Mouse (Mus musculus) lung, embryonic 15.5 days (tissue): ENCODE measurements around the gene Prss33. TPM values are rescaled to one million over a fixed set of nuclear protein-coding genes. Genes with fewer than 3 reads are reported as not detected.
"Not testable (repeated sequence)": the region's sequence is repeated elsewhere in the genome, so short reads cannot be mapped to it uniquely, and the experiment has no call there.

ENCODE experiments used
- ATAC-seq: fragments of 200-750 bp; cut with Nextera tagmentation; 2 replicates; pipeline ENCODE4 v1.8.0; 2017; ENCODE audit warnings: moderate number of reproducible peaks, borderline replicate concordance; ENCODE audit not compliant: low FRiP score, low TSS enrichment; ENCODE audit errors: extremely low read depth
- H3K27ac ChIP-seq: fragments of 300-500 bp; sonication (generic); 2 replicates; pipeline ENCODE4 v1.5.1; 2015; ENCODE audit warnings: moderate library complexity, mild to moderate bottlenecking, inconsistent platforms
- H3K27me3 ChIP-seq: fragments of 300-500 bp; sonication (generic); 2 replicates; pipeline ENCODE4 v1.6.1; 2015; ENCODE audit warnings: inconsistent platforms
- H3K36me3 ChIP-seq: fragments of 300-500 bp; sonication (generic); 2 replicates; pipeline ENCODE4 v1.6.1; 2015; ENCODE audit warnings: inconsistent platforms
- H3K4me1 ChIP-seq: fragments of 300-500 bp; sonication (generic); 2 replicates; pipeline ENCODE4 v1.6.1; 2015; ENCODE audit warnings: inconsistent platforms
- H3K4me2 ChIP-seq: fragments of 300-500 bp; sonication (generic); 2 replicates; pipeline ENCODE4 v1.6.1; 2015; ENCODE audit warnings: inconsistent platforms, mild to moderate bottlenecking, moderate library complexity
- H3K4me3 ChIP-seq: fragments of 300-500 bp; sonication (generic); 2 replicates; pipeline ENCODE4 v1.5.1; 2015; ENCODE audit warnings: mild to moderate bottlenecking, inconsistent platforms
- H3K9ac ChIP-seq: fragments of 300-500 bp; sonication (generic); 2 replicates; pipeline ENCODE4 v1.6.1; 2015; ENCODE audit warnings: inconsistent platforms
- H3K9me3 ChIP-seq: fragments of 300-500 bp; sonication (generic); 2 replicates; pipeline ENCODE4 v1.6.1; 2016; ENCODE audit warnings: inconsistent platforms
- WGBS: fragments of 180-500 bp; shearing (Covaris S2); methylation state at CpG from one replicate; pipeline ENCODE4 v1.1.7; 2015; 5-methylcytosine and 5-hydroxymethylcytosine counted together
- polyA plus RNA-seq: library from polyadenylated mRNA; unstranded; fragments of >200 nt; fragmentation: Nextera tagmentation; extraction: Ambion mirVana; gene quantifications from 2 replicates; pipeline ENCODE4 v1.2.1, GENCODE M21; 2015

Prss33 gene
- polyA plus RNA-seq, result 0.12 TPM in 1 of 2 replicates, not detected in the other

DNA sequence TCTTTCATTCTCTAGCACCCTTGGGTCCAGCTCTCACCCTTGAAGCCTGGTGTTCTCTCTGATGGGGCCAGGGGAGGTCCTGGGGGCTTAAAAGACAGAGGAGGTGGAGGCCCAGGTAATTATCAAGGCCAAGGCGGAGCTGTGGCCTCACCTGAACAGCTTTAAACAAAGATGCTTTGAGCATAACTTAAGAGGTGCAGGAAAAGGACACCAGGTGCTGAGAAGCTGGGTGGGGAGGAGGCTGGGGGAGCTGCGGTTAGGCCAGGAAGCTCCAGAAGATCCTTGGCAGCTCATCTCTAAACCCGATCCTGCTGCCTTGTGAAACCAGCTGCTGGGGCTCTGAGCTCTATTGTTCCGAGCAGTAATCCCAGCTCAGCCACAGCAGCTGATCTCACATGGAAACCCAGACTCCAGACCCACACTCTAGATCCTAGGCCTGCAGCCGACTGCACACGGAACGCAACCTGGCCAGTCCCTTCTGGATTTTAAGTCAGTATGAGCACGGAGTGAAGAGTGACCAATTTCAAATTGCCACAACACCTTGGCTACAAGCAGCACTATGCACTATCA, at the start of gene Prss33:
Prss33 (minus strand) TSS at position 51 of the 570 bp plus-strand sequence.
- Histone ChIP-seq H3K4me2 (no peak within 1 kb of the TSS), H3K27me3 (peaks cover 21% of the 10 kb centered on the region), H3K36me3 (no peaks in the 10 kb centered on the region), H3K9me3 (no peaks in the 10 kb centered on the region), H3K27ac (no peak within 1 kb of the TSS), H3K9ac (no peak within 1 kb of the TSS), H3K4me1 (no peaks in the 10 kb centered on the region), H3K4me3 (no peak within 1 kb of the TSS)
- ATAC-seq, result no peak
- 75% methylated on average over 8 of the region's 8 CpGs for WGBS

DNA sequence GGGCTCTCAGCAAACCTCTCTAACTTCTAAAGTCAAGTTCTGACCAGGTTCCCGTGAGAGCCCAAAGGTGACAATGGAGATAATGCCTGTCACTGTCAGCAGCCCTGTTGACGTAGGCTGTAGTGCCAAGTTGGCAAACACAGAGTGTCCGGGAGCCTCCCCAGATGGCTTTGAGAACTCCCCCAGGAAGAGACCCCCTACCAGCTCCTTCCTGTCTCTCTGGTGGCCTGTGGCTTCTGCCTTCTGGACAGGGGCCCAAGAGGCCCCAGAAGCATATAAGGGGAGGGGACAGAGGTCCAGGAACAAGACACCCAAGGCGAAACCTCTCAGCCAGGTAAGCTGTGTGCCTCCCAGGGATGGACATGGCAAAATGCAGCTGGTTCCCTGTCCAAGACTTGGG, 44.7 kb upstream of the Prss33 start, which contains the start of the genes Dcpp1 and Dcpp2:
Dcpp1 (plus strand) TSS at position 301 of the 400 bp plus-strand sequence.
Dcpp2 (plus strand) TSS at position 305 of the 400 bp plus-strand sequence.
- H3K9ac ChIP-seq, H3K4me3 ChIP-seq, H3K4me1 ChIP-seq, H3K27me3 ChIP-seq, H3K4me2 ChIP-seq, H3K9me3 ChIP-seq, H3K27ac ChIP-seq, H3K36me3 ChIP-seq: not testable (repeated sequence)
- ATAC-seq, result 0 out of 2 replicates have a peak, but pooled peaks have one; percentile 49
- 34% methylated on average over 4 of the region's 4 CpGs for WGBS

DNA sequence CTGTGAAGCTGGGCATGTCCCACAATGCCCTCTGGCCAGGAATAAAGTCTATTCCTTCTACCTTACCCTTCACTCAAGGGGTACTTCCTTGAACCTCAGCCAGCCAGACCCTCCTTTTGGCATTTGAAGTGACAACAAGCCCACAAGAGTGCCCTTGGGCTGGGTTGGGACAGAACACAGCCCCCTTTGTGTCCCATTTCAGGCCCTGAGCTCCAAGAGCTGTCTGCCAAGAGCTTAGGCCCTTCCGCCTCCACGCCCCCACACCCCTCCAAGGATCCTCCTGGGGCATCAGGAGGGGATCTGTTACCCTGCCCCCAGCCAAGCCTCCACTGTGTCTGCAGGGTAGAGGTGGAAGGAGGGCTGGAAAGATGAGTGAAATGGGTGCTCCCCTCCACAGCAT, 41.3 kb upstream of the Prss33 start:
- WGBS, result 73% methylated on average over 2 of the region's 2 CpGs
- no peaks in the 10 kb centered on the region for H3K27me3 ChIP-seq
- H3K4me3 ChIP-seq, result no peak overlapping the region
- no peaks in the 10 kb centered on the region for H3K36me3 ChIP-seq
- H3K4me2 ChIP-seq, result no peak overlapping the region
- no peaks in the 10 kb centered on the region for H3K9me3 ChIP-seq
- ATAC-seq, result no peak
- no peak overlapping the region for H3K27ac ChIP-seq
- no peak overlapping the region for H3K9ac ChIP-seq
- no peaks in the 10 kb centered on the region for H3K4me1 ChIP-seq

GRCm38 (mm10) chr17:23876741-23877140, 40.9 kb upstream of the Prss33 start:
- H3K4me2 ChIP-seq, result no peak overlapping the region
- H3K9me3 ChIP-seq, result no peaks in the 10 kb centered on the region
- H3K9ac ChIP-seq, result no peak overlapping the region
- H3K36me3 ChIP-seq, result no peaks in the 10 kb centered on the region
- H3K27ac ChIP-seq, result no peak overlapping the region
- 48% methylated on average over 3 of the region's 3 CpGs for WGBS
- H3K4me1 ChIP-seq, result no peaks in the 10 kb centered on the region
- H3K27me3 ChIP-seq, result no peaks in the 10 kb centered on the region
- ATAC-seq, result no peak
- no peak overlapping the region for H3K4me3 ChIP-seq

DNA sequence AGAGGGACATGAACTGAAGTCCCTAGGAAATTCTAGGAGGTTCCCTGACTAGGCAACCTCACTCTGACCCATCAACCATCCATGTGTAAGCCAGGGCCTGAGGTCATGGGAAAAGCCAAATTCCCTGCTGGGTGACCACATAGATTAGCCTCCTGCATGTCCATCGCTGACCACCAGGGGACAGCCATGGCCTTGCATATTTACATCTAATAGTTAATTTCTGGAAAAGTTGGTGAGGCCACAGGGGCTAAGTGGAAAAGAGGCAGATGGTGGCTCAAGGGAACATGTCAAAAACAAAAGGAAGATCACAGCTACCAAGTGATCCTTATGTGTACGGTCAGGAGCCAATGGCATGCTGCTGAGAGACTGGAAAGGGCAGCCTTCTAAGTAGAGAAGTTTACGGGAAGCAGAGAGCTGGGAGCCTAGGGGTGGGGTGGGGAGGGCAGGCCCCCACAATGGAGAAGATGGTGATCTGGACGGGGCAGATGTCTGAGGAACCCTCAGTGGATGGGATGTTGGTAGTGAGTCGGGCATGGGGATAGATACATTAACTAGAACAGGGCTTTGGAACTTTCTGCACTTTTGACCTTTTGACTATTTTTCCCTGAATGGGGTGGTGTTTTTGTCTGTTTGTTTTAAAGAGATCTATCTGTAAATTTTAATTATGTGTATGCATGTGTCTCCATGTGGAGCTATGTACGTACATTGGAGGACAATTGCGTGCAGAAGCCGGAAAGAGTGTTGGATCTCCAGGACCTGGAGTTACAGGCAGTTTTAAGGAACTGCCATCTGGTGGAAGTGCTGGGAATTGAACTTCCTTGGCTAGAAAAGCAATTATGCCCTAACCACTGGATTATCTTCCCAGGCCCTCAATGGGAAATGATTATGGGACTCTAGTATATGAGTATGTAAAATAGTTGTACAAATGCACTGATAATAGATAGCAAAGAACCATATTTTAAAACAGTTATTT, 38.3 kb upstream of the Prss33 start:
- no peaks in the 10 kb centered on the region for H3K9me3 ChIP-seq
- H3K4me3 ChIP-seq, result no peak overlapping the region
- WGBS, result 32% methylated on average over 8 of the region's 8 CpGs
- H3K4me2 ChIP-seq, result no peak overlapping the region
- no peak overlapping the region for H3K9ac ChIP-seq
- no peak overlapping the region for H3K27ac ChIP-seq
- no peaks in the 10 kb centered on the region for H3K4me1 ChIP-seq
- no peaks in the 10 kb centered on the region for H3K27me3 ChIP-seq
- H3K36me3 ChIP-seq, result no peaks in the 10 kb centered on the region
- ATAC-seq, result peak; percentile 33; the same call in 1 of the 2 replicates

- WGBS, result 83% methylated on average over 11 of the region's 11 CpGs
- Histone ChIP-seq H3K4me1 (no peaks in the 10 kb centered on the region), H3K27ac (no peak overlapping the region), H3K9ac (no peak overlapping the region), H3K4me2 (no peak overlapping the region), H3K9me3 (no peaks in the 10 kb centered on the region), H3K27me3 (no peaks in the 10 kb centered on the region), H3K36me3 (no peaks in the 10 kb centered on the region), H3K4me3 (no peak overlapping the region)
- no peak for ATAC-seq
These were observed 32.7 kb upstream of the Prss33 start for GRCm38 (mm10) chr17:23868513-23868912.

- H3K4me2 ChIP-seq, result no peak within 1 kb of the TSS
- 82% methylated on average over 15 of the region's 15 CpGs for WGBS
- no peaks in the 10 kb centered on the region for H3K9me3 ChIP-seq
- no peaks in the 10 kb centered on the region for H3K27me3 ChIP-seq
- H3K4me1 ChIP-seq, result no peaks in the 10 kb centered on the region
- H3K36me3 ChIP-seq, result no peaks in the 10 kb centered on the region
- no peak within 1 kb of the TSS for H3K4me3 ChIP-seq
- H3K9ac ChIP-seq, result no peak within 1 kb of the TSS
- H3K27ac ChIP-seq, result no peak within 1 kb of the TSS
- no peak for ATAC-seq
These were observed 31.9 kb upstream of the Prss33 start, which contains the start of gene Prss21 for GRCm38 (mm10) chr17:23867756-23868155. Gene Prss21 (plus strand): TSS chr17:23868056.

DNA sequence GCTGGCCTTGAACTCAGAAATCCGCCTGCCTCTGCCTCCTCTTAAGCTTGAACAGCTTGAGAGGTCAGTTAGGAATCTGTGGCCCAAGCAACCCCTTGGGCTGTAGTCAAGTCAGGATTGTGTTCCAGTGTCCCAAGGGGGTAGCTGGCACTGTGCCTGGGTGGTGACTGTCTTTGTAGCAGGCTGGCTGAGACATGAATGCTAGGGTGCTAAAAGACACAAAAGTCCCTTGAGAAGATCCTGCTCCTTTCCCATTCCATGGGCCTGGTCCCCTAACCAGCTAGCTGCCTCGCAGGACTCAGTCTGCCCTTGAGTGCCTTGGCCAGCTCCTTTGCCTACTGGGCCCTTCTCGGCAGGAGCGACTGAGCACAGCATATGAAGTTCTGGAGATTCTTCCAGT, 27.1 kb upstream of the Prss33 start:
- WGBS, result 81% methylated on average over 4 of the region's 4 CpGs
- H3K27me3 ChIP-seq, result no peaks in the 10 kb centered on the region
- ATAC-seq, result no peak

DNA sequence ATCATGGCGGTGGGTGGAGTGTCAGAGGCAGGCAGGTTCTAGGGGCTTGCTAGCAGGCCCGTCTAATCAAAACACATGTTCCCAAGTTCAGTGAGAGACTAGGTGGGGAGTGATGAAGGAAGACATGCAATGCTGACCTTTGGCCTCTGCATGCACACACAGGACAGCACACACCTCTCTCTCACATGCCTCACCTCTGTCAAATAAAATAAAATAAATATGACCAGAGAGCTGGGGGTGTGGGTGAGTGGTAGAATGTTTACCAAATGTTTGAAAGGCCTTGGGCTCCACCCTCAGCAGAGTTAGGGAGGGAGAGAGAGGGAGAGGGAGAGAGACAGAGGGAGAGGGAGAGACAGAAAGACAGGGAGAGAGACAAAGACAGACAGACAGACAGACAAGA, 22.1 kb upstream of the Prss33 start:
- H3K9me3 ChIP-seq, result no peaks in the 10 kb centered on the region
- ATAC-seq, result no peak
- no peak overlapping the region for H3K4me3 ChIP-seq
- no peaks in the 10 kb centered on the region for H3K36me3 ChIP-seq
- no peak overlapping the region for H3K4me2 ChIP-seq
- no peak overlapping the region for H3K9ac ChIP-seq
- H3K27me3 ChIP-seq, result no peaks in the 10 kb centered on the region
- no peaks in the 10 kb centered on the region for H3K4me1 ChIP-seq
- WGBS, result 28% methylated on average over 2 of the region's 2 CpGs
- H3K27ac ChIP-seq, result no peak overlapping the region

More for the DNA sequence above, 27.1 kb upstream of the Prss33 start:
- no peaks in the 10 kb centered on the region for H3K36me3 ChIP-seq
- H3K9me3 ChIP-seq, result no peaks in the 10 kb centered on the region
- H3K9ac ChIP-seq, result no peak overlapping the region
- H3K27ac ChIP-seq, result no peak overlapping the region
- no peak overlapping the region for H3K4me3 ChIP-seq
- no peaks in the 10 kb centered on the region for H3K4me1 ChIP-seq
- H3K4me2 ChIP-seq, result no peak overlapping the region

- Histone ChIP-seq H3K9ac (no peak overlapping the region), H3K27me3 (no peaks in the 10 kb centered on the region), H3K36me3 (no peaks in the 10 kb centered on the region), H3K27ac (no peak overlapping the region), H3K4me3 (no peak overlapping the region), H3K4me1 (no peaks in the 10 kb centered on the region), H3K4me2 (no peak overlapping the region), H3K9me3 (no peaks in the 10 kb centered on the region)
- WGBS, result 80% methylated on average over 6 of the region's 6 CpGs
- ATAC-seq, result no peak
These were observed 21.3 kb upstream of the Prss33 start for GRCm38 (mm10) chr17:23857193-23857592.

- Histone ChIP-seq H3K9me3 (no peaks in the 10 kb centered on the region), H3K36me3 (no peaks in the 10 kb centered on the region), H3K4me3 (no peak overlapping the region), H3K27me3 (no peaks in the 10 kb centered on the region), H3K27ac (no peak overlapping the region), H3K4me2 (no peak overlapping the region), H3K9ac (no peak overlapping the region), H3K4me1 (no peaks in the 10 kb centered on the region)
- ATAC-seq, result no peak
- WGBS, result 73% methylated on average over 10 of the region's 10 CpGs
These were observed 18.4 kb upstream of the Prss33 start for GRCm38 (mm10) chr17:23854229-23854765.

DNA sequence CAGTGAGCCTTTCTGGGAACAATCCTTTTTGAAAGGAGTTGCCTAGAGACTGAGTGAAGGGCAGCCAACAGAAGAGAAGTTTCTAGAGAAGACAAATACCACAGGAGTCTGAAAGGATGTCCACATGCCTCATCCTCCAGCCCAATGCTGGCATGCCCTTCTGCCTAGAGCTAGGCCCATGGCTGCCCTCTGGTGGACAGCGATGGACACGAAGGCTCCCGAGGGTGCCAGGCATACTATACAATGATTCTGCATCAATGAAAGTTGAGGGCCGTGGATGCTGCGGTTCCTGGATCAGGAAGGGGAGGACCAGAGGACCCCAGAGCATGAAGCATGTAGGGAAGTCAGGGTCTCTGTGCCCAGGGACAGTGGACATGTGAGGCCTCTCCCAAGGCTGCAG, 17.4 kb upstream of the Prss33 start:
- no peaks in the 10 kb centered on the region for H3K36me3 ChIP-seq
- ATAC-seq, result peak; percentile 20; the same call in 1 of the 2 replicates
- H3K4me2 ChIP-seq, result no peak overlapping the region
- no peak overlapping the region for H3K9ac ChIP-seq
- H3K4me3 ChIP-seq, result no peak overlapping the region
- no peak overlapping the region for H3K27ac ChIP-seq
- H3K4me1 ChIP-seq, result no peaks in the 10 kb centered on the region
- no peaks in the 10 kb centered on the region for H3K9me3 ChIP-seq
- whole genome bisulfite sequencing, result 37% methylated on average over 5 of the region's 5 CpGs
- no peaks in the 10 kb centered on the region for H3K27me3 ChIP-seq
